In genomic region chr3:147260958-147261595, GRCm38 (mm10) we compare ENCODE assay signal across 23 mouse cellular contexts.
A peak's percentile ranks its signal among the peaks of the same experiment; 100 is the strongest.
DNase-seq lines count a peak whose midpoint lies in the region; ATAC-seq and TF ChIP-seq lines count a peak whose summit lies in the region.
"Had no signal": no experiment of that assay in that cellular context is flagged by ENCODE, and none has a peak within 500 bp of the region (broad histone marks: within the 10 kb centered on the region; RNA-seq: fewer than 3 reads in every experiment).

No protein-coding gene starts in this region.

- H3K79me2 ChIP-seq in CH12.LX (replicated peaks; ENCODE audit: control insufficient read depth, extremely low read depth, insufficient read depth, poor library complexity, severe bottlenecking) = no peaks in the 10 kb centered on the region

- TF ChIP-seq CTCF in CH12.LX (conservative IDR thresholded peaks at IDR 0.05 in 1 of 2, IDR thresholded peaks at IDR 0.05 in 1 of 2; ENCODE audit: low read depth in 2 of 2, low read length in 2 of 2) = no peak

- no peaks in the 10 kb centered on the region for H3K36me3 ChIP-seq in CH12.LX (replicated peaks in 1 of 2; ENCODE audit: control insufficient read depth in 1 of 2, insufficient read depth in 1 of 2, low read length in 1 of 2)
- H3K36me3 ChIP-seq in limb, embryonic 13.5 days = no peaks in the 10 kb centered on the region
- H3K36me3 ChIP-seq in forebrain, embryonic 11.5 days (ENCODE audit: control insufficient read depth, insufficient read depth, low read length) = no peaks in the 10 kb centered on the region
- H3K36me3 ChIP-seq: G1E; heart, embryonic 15.5 days; hindbrain, embryonic 10.5 days; intestine, embryonic 15.5 days had no signal

- no peak overlapping the region for H3K27ac ChIP-seq in CH12.LX (ENCODE audit: insufficient read depth, low read depth)
- H3K27ac ChIP-seq in limb, embryonic 13.5 days = 0 out of 2 replicates have a peak overlapping the region, but pooled peaks have one; percentile 6
- no peak overlapping the region for H3K27ac ChIP-seq in forebrain, embryonic 11.5 days (ENCODE audit: low read depth, low read length)
- H3K27ac ChIP-seq: forebrain, embryonic 13.5 days; gastrocnemius, adult 2 months; heart, embryonic 15.5 days; hindbrain, embryonic 10.5 days; hindbrain, embryonic 14.5 days; intestine, embryonic 15.5 days had no signal

- dilution Hi-C loops in CH12.LX (cut with MboI; ENCODE audit: extremely low pct_ligation_motif_present, extremely low pct_unique_long_range_greater_than_20kb, low sequenced_read_pairs) = no loop called here

- TF ChIP-seq EP300 in CH12.LX (IDR thresholded peaks at IDR 0.05; ENCODE audit: low read length) = no peak

- intact Hi-C loops in heart, postnatal 10 days (cut with DNase I) = no loop called here

- no peak overlapping the region for H3K4me2 ChIP-seq in CH12.LX (ENCODE audit: insufficient read depth, low read depth, poor library complexity, severe bottlenecking)
- H3K4me2 ChIP-seq in limb, embryonic 13.5 days (replicated peaks) = 0 out of 2 replicates have a peak overlapping the region, but pooled peaks have one; percentile 14
- H3K4me2 ChIP-seq in forebrain, embryonic 11.5 days (ENCODE audit: low read depth, low read length, severe bottlenecking) = no peak overlapping the region
- H3K4me2 ChIP-seq: forebrain, embryonic 13.5 days; heart, embryonic 11.5 days; heart, embryonic 15.5 days; hindbrain, embryonic 14.5 days; intestine, embryonic 15.5 days had no signal

- no peak overlapping the region for H3K9ac ChIP-seq in CH12.LX (ENCODE audit: insufficient read depth, low read depth)
- H3K9ac ChIP-seq in limb, embryonic 13.5 days = no peak overlapping the region
- no peak overlapping the region for H3K9ac ChIP-seq in forebrain, embryonic 11.5 days (ENCODE audit: low read length)
- H3K9ac ChIP-seq: forebrain, embryonic 13.5 days; forebrain, postnatal 0 days; heart, embryonic 15.5 days; hindbrain, embryonic 14.5 days; intestine, embryonic 15.5 days had no signal

- TF ChIP-seq RAD21 in CH12.LX (IDR thresholded peaks at IDR 0.05; ENCODE audit: low read depth, low read length) = no peak

- H3K4me3 ChIP-seq in CH12.LX (replicated peaks in 1 of 3; ENCODE audit: low read depth in 2 of 3, low read length in 2 of 3, poor library complexity in 1 of 3) = no peak overlapping the region
- H3K4me3 ChIP-seq in limb, embryonic 13.5 days = no peak overlapping the region
- H3K4me3 ChIP-seq in forebrain, embryonic 11.5 days (ENCODE audit: low read depth, low read length) = no peak overlapping the region
- H3K4me3 ChIP-seq: forebrain, embryonic 13.5 days; gastrocnemius, adult 2 months; heart, embryonic 15.5 days; hindbrain, embryonic 10.5 days; intestine, embryonic 15.5 days had no signal

- H3K9me3 ChIP-seq in CH12.LX (replicated peaks; ENCODE audit: low read length) = no peaks in the 10 kb centered on the region
- no peaks in the 10 kb centered on the region for H3K9me3 ChIP-seq in limb, embryonic 13.5 days
- no peaks in the 10 kb centered on the region for H3K9me3 ChIP-seq in forebrain, embryonic 11.5 days (ENCODE audit: control insufficient read depth, low read length)
- H3K9me3 ChIP-seq: forebrain, embryonic 13.5 days; heart, embryonic 15.5 days; hindbrain, embryonic 10.5 days; intestine, embryonic 15.5 days had no signal

- in situ Hi-C loops in CH12.LX (cut with MboI; ENCODE audit: low pct_ligation_motif_present, low pct_unique_long_range_greater_than_20kb, low sequenced_read_pairs) = no loop called here

- DNase-seq in heart, postnatal 10 days = peak; percentile 2 to 5
- DNase-seq in heart, adult 9 months (ENCODE audit: low spot score in 2 of 2) = no peak
- DNase-seq in CH12.LX (ENCODE audit: extremely low read depth) (no peak), NIH3T3 (ENCODE audit: low read depth) (peak; percentile 50)
- no peak for DNase-seq in embryo, embryonic 9.5 days (ENCODE audit: extremely low spot score)
- DNase-seq in adrenal gland, adult 18-20 months (ENCODE audit: low spot score in 2 of 2) = no peak
- no peak for DNase-seq in forebrain, embryonic 11.5 days (ENCODE audit: low spot score)
- DNase-seq: adrenal gland, postnatal 14 days; cerebellum, adult 2 months; cerebellum, postnatal 14 days; embryo, embryonic 11 days; forebrain, postnatal 0 days; gastrocnemius, adult 2 months; gastrocnemius, postnatal 25 days; kidney, adult 18-20 months had no signal

- TF ChIP-seq POLR2A in CH12.LX (IDR thresholded peaks at IDR 0.05; ENCODE audit: low read depth, low read length) = no peak

- 41% methylated on average over 10 of the region's 10 CpGs for WGBS in limb, embryonic 13.5 days
- WGBS in forebrain, embryonic 11.5 days = 88% methylated on average over 10 of the region's 10 CpGs

- H3K27me3 ChIP-seq in CH12.LX (replicated peaks) = no peaks in the 10 kb centered on the region
- no peaks in the 10 kb centered on the region for H3K27me3 ChIP-seq in limb, embryonic 13.5 days
- no peaks in the 10 kb centered on the region for H3K27me3 ChIP-seq in forebrain, embryonic 11.5 days (ENCODE audit: control insufficient read depth, insufficient read depth, low read length)
- H3K27me3 ChIP-seq: forebrain, embryonic 13.5 days; heart, embryonic 15.5 days; intestine, embryonic 15.5 days had no signal

- ATAC-seq in limb, embryonic 13.5 days (ENCODE audit: low FRiP score, low read depth) = peak; percentile 51
- ATAC-seq in forebrain, embryonic 11.5 days (replicated peaks; ENCODE audit: low FRiP score) = no peak
- ATAC-seq: forebrain, embryonic 13.5 days; forebrain, postnatal 0 days; intestine, embryonic 15.5 days had no signal

- peaks cover 0 to 9% of the 10 kb centered on the region in 2 experiments; a peak in 1 of 4 replicates for H3K4me1 ChIP-seq in CH12.LX (ENCODE audit: control insufficient read depth in 1 of 2, insufficient read depth in 2 of 2)
- H3K4me1 ChIP-seq in limb, embryonic 13.5 days = 0 out of 2 replicates have a peak, but pooled peaks cover 2% of the 10 kb centered on the region
- H3K4me1 ChIP-seq in forebrain, embryonic 11.5 days (replicated peaks; ENCODE audit: control insufficient read depth, insufficient read depth, low read length) = no peaks in the 10 kb centered on the region
- H3K4me1 ChIP-seq: forebrain, embryonic 13.5 days; heart, embryonic 15.5 days; hindbrain, embryonic 10.5 days; intestine, embryonic 15.5 days had no signal

TF ChIP-seq in CH12.LX, 34 proteins besides CTCF, POLR2A, EP300 and RAD21:
- no peak for TF ChIP-seq TCF12 (IDR thresholded peaks at IDR 0.05; ENCODE audit: low read depth, low read length)
- peak; percentile 74 for TF ChIP-seq ZNF384 (IDR thresholded peaks at IDR 0.05; ENCODE audit: low read depth, low read length)
- TF ChIP-seq SMC3 (IDR thresholded peaks at IDR 0.05; ENCODE audit: low read depth, low read length) = no peak
- no peak for TF ChIP-seq RCOR1 (conservative IDR thresholded peaks at IDR 0.05; ENCODE audit: low read depth, low read length)
- TF ChIP-seq CHD1 (IDR thresholded peaks at IDR 0.05; ENCODE audit: low read depth, low read length) = no peak

Comparison
In these comparisons a context has a peak if more than half of its experiments do, and no peak if none do; other contexts are left out.
1. DNase-seq: peak in heart, postnatal 10 days (2 of 2) and NIH3T3 (single experiment); none in heart, adult 9 months (0 of 2), CH12.LX (single experiment), embryo, embryonic 9.5 days (single experiment), adrenal gland, adult 18-20 months (0 of 2) and forebrain, embryonic 11.5 days (single experiment).